Mouse (Mus musculus) testis, postnatal 14 days (tissue): Measurements from ENCODE around the gene Tmem221.
"Not testable (repeated sequence)": the region's sequence is repeated elsewhere in the genome, so short reads cannot be mapped to it uniquely, and the experiment has no call there.

Experiments
- DNase-seq: peaks from one replicate; pipeline ENCODE4 v3.0.0; 2021; ENCODE audit warnings: low spot score

The Tmem221 gene

GRCm38 (mm10) chr8:71547590-71547989, 11.1 kb downstream of the Tmem221 start:
- DNase-seq = no peak

- no peak for DNase-seq
These were observed 13.6 kb downstream of the Tmem221 start for GRCm38 (mm10) chr8:71545053-71545452.

GRCm38 (mm10) chr8:71543755-71544154, 14.9 kb downstream of the Tmem221 start:
- DNase-seq = no peak

GRCm38 (mm10) chr8:71542632-71543343, 15.9 kb downstream of the Tmem221 start, which contains the start of gene Mvb12a:
Gene Mvb12a, plus strand, starts transcription at chr8:71542922.
- DNase-seq = peak; percentile 98

GRCm38 (mm10) chr8:71537028-71537867, 21.4 kb downstream of the Tmem221 start, which contains the start of gene Bst2:
Gene Bst2, minus strand, starts transcription at chr8:71537456.
- peak; percentile 86 for DNase-seq

- no peak for DNase-seq
These were observed 23.0 kb downstream of the Tmem221 start for GRCm38 (mm10) chr8:71535663-71536062.

- DNase-seq = no peak
These were observed 24.3 kb downstream of the Tmem221 start for GRCm38 (mm10) chr8:71534263-71534810.

- DNase-seq = not testable (repeated sequence)
These were observed 27.8 kb downstream of the Tmem221 start for GRCm38 (mm10) chr8:71530735-71531467.

- no peak for DNase-seq
These were observed 30.2 kb downstream of the Tmem221 start for GRCm38 (mm10) chr8:71528362-71529073.

GRCm38 (mm10) chr8:71527162-71527870, 31.4 kb downstream of the Tmem221 start:
- DNase-seq = no peak

- DNase-seq = no peak
These were observed 32.4 kb downstream of the Tmem221 start for GRCm38 (mm10) chr8:71526272-71526671.

- no peak for DNase-seq
These were observed 33.2 kb downstream of the Tmem221 start, which contains the start of gene Ccdc194 for GRCm38 (mm10) chr8:71525226-71526050. Gene Ccdc194, minus strand, starts transcription at chr8:71525711.

- peak; percentile 87 for DNase-seq
These were observed 37.0 kb downstream of the Tmem221 start for GRCm38 (mm10) chr8:71521634-71522033.

- not testable (repeated sequence) for DNase-seq
These were observed 39.4 kb downstream of the Tmem221 start for GRCm38 (mm10) chr8:71519037-71519825.

GRCm38 (mm10) chr8:71516786-71517185, 41.9 kb downstream of the Tmem221 start:
- DNase-seq = no peak

- DNase-seq = no peak
These were observed 43.6 kb downstream of the Tmem221 start for GRCm38 (mm10) chr8:71515043-71515442.

GRCm38 (mm10) chr8:71513018-71513754, 45.5 kb downstream of the Tmem221 start:
- no peak for DNase-seq

- no peak for DNase-seq
These were observed 47.0 kb downstream of the Tmem221 start, which contains the start of gene Plvap for GRCm38 (mm10) chr8:71511644-71512043. Gene Plvap, minus strand, starts transcription at chr8:71511752.
